Mouse (Mus musculus) CH12.LX (cell line): ENCODE measurements around the gene Smarcd1.

Experiments used
- CTCF ChIP-seq, 2 experiments: IDR thresholded peaks in 1 of 2; conservative IDR thresholded peaks in 1 of 2; 2 replicates each; pipeline ENCODE4 v1.5.1; 2011 to 2012; ENCODE audit warnings: low read depth in 2 of 2, low read length in 2 of 2, improper control_type of control experiment in 1 of 2, inconsistent platforms in 1 of 2, mild to moderate bottlenecking in 1 of 2, moderate library complexity in 1 of 2
- JUND ChIP-seq: conservative IDR thresholded peaks from 2 replicates; pipeline ENCODE4 v1.6.1; 2011; ENCODE audit warnings: low read depth, low read length, improper control_type of control experiment

- TF ChIP-seq JUND (no peak), CTCF (conservative IDR thresholded peaks at IDR 0.05 in 1 of 2, IDR thresholded peaks at IDR 0.05 in 1 of 2; ENCODE audit: low read depth in 2 of 2, low read length in 2 of 2) (no peak)
Measured at GRCm38 (mm10) chr15:99658437-99658836, 43.5 kb upstream of the Smarcd1 start.
